Mouse (Mus musculus) liver, postnatal 0 days (tissue): ENCODE measurements at regions not wholly inside any gene's neighbourhood (a gene's known extent, or its start where the extent isn't known, plus 50 kb on each side); places are given as distances from the start of the nearest gene placed in this dataset.

Experiments
- ATAC-seq: fragments of 200-750 bp; cut with Nextera tagmentation; 2 replicates; pipeline ENCODE4 v1.8.0; 2017; ENCODE audit warnings: mild to moderate bottlenecking, moderate library complexity
- DNase-seq: peaks from one replicate; pipeline ENCODE4 v3.0.0-alpha.2; 2016
- H3K27ac ChIP-seq: fragments of 300-500 bp; sonication (generic); 2 replicates; pipeline ENCODE4 v1.5.1; 2014; ENCODE audit warnings: antibody characterized with exemption, moderate library complexity, mild to moderate bottlenecking, low read depth
- H3K27me3 ChIP-seq: fragments of 300-500 bp; sonication (generic); 2 replicates; pipeline ENCODE4 v1.6.1; 2014; ENCODE audit warnings: low read length, control low read depth, mixed read lengths; ENCODE audit not compliant: insufficient read depth
- H3K36me3 ChIP-seq: fragments of 300-500 bp; sonication (generic); replicated peaks from 2 replicates; pipeline ENCODE4 v1.6.1; 2014; ENCODE audit warnings: mild to moderate bottlenecking, control low read depth, low read length, moderate library complexity, mixed read lengths; ENCODE audit not compliant: insufficient read depth
- H3K4me1 ChIP-seq: fragments of 300-500 bp; sonication (generic); 2 replicates; pipeline ENCODE4 v1.6.1; 2014; ENCODE audit warnings: antibody characterized with exemption, mild to moderate bottlenecking, control low read depth; ENCODE audit not compliant: insufficient read depth
- H3K4me2 ChIP-seq: fragments of 300-500 bp; sonication (generic); 2 replicates; pipeline ENCODE4 v1.6.1; 2014; ENCODE audit warnings: low read depth, mild to moderate bottlenecking, low read length, moderate library complexity, mixed read lengths
- H3K4me3 ChIP-seq: fragments of 300-500 bp; sonication (generic); 2 replicates; pipeline ENCODE4 v1.5.1; 2014; ENCODE audit warnings: low read depth, low read length
- H3K9ac ChIP-seq: fragments of 300-500 bp; sonication (generic); replicated peaks from 2 replicates; pipeline ENCODE4 v1.6.1; 2014; ENCODE audit warnings: mild to moderate bottlenecking, moderate library complexity
- H3K9me3 ChIP-seq: fragments of 300-500 bp; sonication (generic); 2 replicates; pipeline ENCODE4 v1.6.1; 2016; ENCODE audit warnings: mild to moderate bottlenecking, control low read depth, low read length, mixed read lengths
- CTCF ChIP-seq: sonication (generic); IDR thresholded peaks from 2 replicates; pipeline ENCODE4 v1.5.1; 2016; ENCODE audit warnings: antibody characterized with exemption, low read depth
- EP300 ChIP-seq: IDR thresholded peaks from 2 replicates; pipeline ENCODE4 v1.6.1; 2016; ENCODE audit warnings: antibody characterized with exemption, low read depth, mild to moderate bottlenecking
- WGBS: fragments of 180-500 bp; shearing (Covaris S2); extraction: QIAGEN DNeasy Blood & Tissue Kit; methylation state at CpG from one replicate; pipeline ENCODE4 v1.1.7; 2014; ENCODE audit not compliant: insufficient replicate concordance; 5-methylcytosine and 5-hydroxymethylcytosine counted together

- no peaks in the 10 kb centered on the region for H3K36me3 ChIP-seq
- no peaks in the 10 kb centered on the region for H3K9me3 ChIP-seq
- H3K4me3 ChIP-seq = no peak overlapping the region
- H3K27ac ChIP-seq = no peak overlapping the region
- TF ChIP-seq EP300 = no peak
- no peak for TF ChIP-seq CTCF
- H3K9ac ChIP-seq = no peak overlapping the region
- ATAC-seq = no peak
- no peaks in the 10 kb centered on the region for H3K4me1 ChIP-seq
- H3K4me2 ChIP-seq = no peak overlapping the region
- DNase-seq = no peak
- no peaks in the 10 kb centered on the region for H3K27me3 ChIP-seq
Observed at GRCm38 (mm10) chr9:68239121-68239520, 398.9 kb downstream of the Vps13c start.

GRCm38 (mm10) chr9:68239551-68239950, 399.4 kb downstream of the Vps13c start:
- Histone ChIP-seq H3K27ac (no peak overlapping the region), H3K9me3 (no peaks in the 10 kb centered on the region), H3K4me3 (no peak overlapping the region), H3K9ac (no peak overlapping the region), H3K4me2 (no peak overlapping the region), H3K27me3 (no peaks in the 10 kb centered on the region), H3K36me3 (no peaks in the 10 kb centered on the region), H3K4me1 (no peaks in the 10 kb centered on the region)
- WGBS = 77% methylated on average over 5 of the region's 5 CpGs
- ATAC-seq (no peak), DNase-seq (no peak)
- TF ChIP-seq EP300 (no peak), CTCF (no peak)

- Histone ChIP-seq H3K9ac (no peak overlapping the region), H3K9me3 (no peaks in the 10 kb centered on the region), H3K27ac (no peak overlapping the region), H3K4me3 (no peak overlapping the region), H3K36me3 (no peaks in the 10 kb centered on the region), H3K4me1 (no peaks in the 10 kb centered on the region), H3K4me2 (no peak overlapping the region), H3K27me3 (no peaks in the 10 kb centered on the region)
- no peak for TF ChIP-seq CTCF
- no peak for TF ChIP-seq EP300
- no peak for ATAC-seq
- no peak for DNase-seq
- WGBS = 76% methylated on average over 16 of the region's 16 CpGs
Observed at GRCm38 (mm10) chr9:68250011-68250410, 403.6 kb upstream of the Rora start.

GRCm38 (mm10) chr9:68254218-68254617, 399.4 kb upstream of the Rora start:
- no peaks in the 10 kb centered on the region for H3K27me3 ChIP-seq
- no peaks in the 10 kb centered on the region for H3K9me3 ChIP-seq
- 37% methylated on average over 3 of the region's 3 CpGs for WGBS
- H3K4me1 ChIP-seq = no peaks in the 10 kb centered on the region
- H3K9ac ChIP-seq = no peak overlapping the region
- no peak for ATAC-seq
- peak; percentile 14 for DNase-seq
- TF ChIP-seq EP300 (no peak), CTCF (peak; percentile 43)
- H3K27ac ChIP-seq = no peak overlapping the region
- no peak overlapping the region for H3K4me2 ChIP-seq
- H3K36me3 ChIP-seq = no peaks in the 10 kb centered on the region
- no peak overlapping the region for H3K4me3 ChIP-seq

GRCm38 (mm10) chr9:68268551-68268950, 385.0 kb upstream of the Rora start:
- no peaks in the 10 kb centered on the region for H3K36me3 ChIP-seq
- H3K9ac ChIP-seq = no peak overlapping the region
- no peak for DNase-seq
- no peak overlapping the region for H3K4me2 ChIP-seq
- H3K27me3 ChIP-seq = no peaks in the 10 kb centered on the region
- H3K9me3 ChIP-seq = no peaks in the 10 kb centered on the region
- ATAC-seq = no peak
- no peak overlapping the region for H3K27ac ChIP-seq
- WGBS = 81% methylated on average over 18 of the region's 18 CpGs
- TF ChIP-seq CTCF (no peak), EP300 (no peak)
- no peak overlapping the region for H3K4me3 ChIP-seq
- H3K4me1 ChIP-seq = no peaks in the 10 kb centered on the region

- DNase-seq (no peak), ATAC-seq (no peak)
- H3K27me3 ChIP-seq = no peaks in the 10 kb centered on the region
- 60% methylated on average over 7 of the region's 7 CpGs for WGBS
- H3K36me3 ChIP-seq = no peaks in the 10 kb centered on the region
- TF ChIP-seq CTCF (no peak), EP300 (no peak)
- no peak overlapping the region for H3K4me2 ChIP-seq
- H3K4me1 ChIP-seq = no peaks in the 10 kb centered on the region
- no peak overlapping the region for H3K27ac ChIP-seq
- H3K4me3 ChIP-seq = no peak overlapping the region
- H3K9ac ChIP-seq = no peak overlapping the region
- no peaks in the 10 kb centered on the region for H3K9me3 ChIP-seq
Observed at GRCm38 (mm10) chr9:68302232-68302925, 351.2 kb upstream of the Rora start.

- no peak for TF ChIP-seq CTCF
- TF ChIP-seq EP300 = no peak
- H3K4me2 ChIP-seq = no peak overlapping the region
- no peaks in the 10 kb centered on the region for H3K9me3 ChIP-seq
- 63% methylated on average over 3 of the region's 3 CpGs for WGBS
- DNase-seq (no peak), ATAC-seq (no peak)
- H3K9ac ChIP-seq = no peak overlapping the region
- no peak overlapping the region for H3K27ac ChIP-seq
- no peaks in the 10 kb centered on the region for H3K27me3 ChIP-seq
- no peak overlapping the region for H3K4me3 ChIP-seq
- H3K36me3 ChIP-seq = no peaks in the 10 kb centered on the region
- no peaks in the 10 kb centered on the region for H3K4me1 ChIP-seq
Observed at GRCm38 (mm10) chr9:68330721-68331120, 322.9 kb upstream of the Rora start.
